Mouse (Mus musculus) forebrain, embryonic 10.5 days (tissue): ENCODE results near the gene Efcab2. TPM values are rescaled to one million over a fixed set of nuclear protein-coding genes. Genes with fewer than 3 reads are reported as not detected.
A peak's percentile ranks its signal among the peaks of the same experiment; 100 is the strongest.

Source experiments
- DNase-seq: peaks from one replicate; pipeline ENCODE4 v3.0.0-alpha.2; 2017; ENCODE audit warnings: low spot score; ENCODE audit errors: extremely low spot score
- H3K27ac ChIP-seq: fragments of 300-500 bp; sonication (generic); 2 replicates; pipeline ENCODE4 v1.5.1; 2016; ENCODE audit warnings: mild to moderate bottlenecking
- H3K27me3 ChIP-seq: fragments of 300-500 bp; sonication (generic); 2 replicates; pipeline ENCODE4 v1.6.1; 2016; ENCODE audit warnings: mild to moderate bottlenecking; ENCODE audit not compliant: poor library complexity, severe bottlenecking
- H3K36me3 ChIP-seq: fragments of 300-500 bp; sonication (generic); replicated peaks from 2 replicates; pipeline ENCODE4 v1.6.1; 2016; ENCODE audit warnings: mild to moderate bottlenecking, moderate library complexity
- H3K4me1 ChIP-seq: fragments of 300-500 bp; sonication (generic); 2 replicates; pipeline ENCODE4 v1.6.1; 2016
- H3K4me3 ChIP-seq: fragments of 300-500 bp; sonication (generic); 2 replicates; pipeline ENCODE4 v1.5.1; 2016; ENCODE audit warnings: mild to moderate bottlenecking, moderate library complexity
- H3K9me3 ChIP-seq: fragments of 300-500 bp; sonication (generic); 2 replicates; pipeline ENCODE4 v1.6.1; 2016; ENCODE audit warnings: mild to moderate bottlenecking, moderate library complexity
- WGBS: fragments of 180-500 bp; shearing (Covaris S2); methylation state at CpG from one replicate; pipeline ENCODE4 v1.1.7; 2016; 5-methylcytosine and 5-hydroxymethylcytosine counted together
- microRNA-seq: library from miRNA; unstranded; fragments of <30 nt; microRNA quantifications from one replicate; pipeline ENCODE4, GENCODE M21; 2017
- polyA plus RNA-seq: library from polyadenylated mRNA; unstranded; fragments of >200 nt; fragmentation: Nextera tagmentation; extraction: Ambion mirVana; gene quantifications from 2 replicates; pipeline ENCODE4 v1.2.1, GENCODE M21; 2016

Efcab2 gene
- polyA plus RNA-seq, 1 experiment from 2014 or later: 9.4 TPM

- Histone ChIP-seq H3K36me3 (peaks cover 7% of the 10 kb centered on the region), H3K4me3 (peak overlapping the region; percentile 66), H3K9me3 (no peaks in the 10 kb centered on the region; the same call in 1 of the 2 replicates), H3K27me3 (peaks cover 55% of the 10 kb centered on the region), H3K27ac (peak overlapping the region; percentile 82), H3K4me1 (peaks cover 40% of the 10 kb centered on the region)
- DNase-seq: peak; percentile 83
- WGBS: under 1% methylated on average over 62 of the region's 62 CpGs
Observed at GRCm38 (mm10) chr1:178530301-178531078, 124.6 kb downstream of the Efcab2 start.

Small RNAs within 50 kb of the gene (microRNA-seq; reads per million reads assigned to microRNA genes)
- gene Gm27458: not detected

Other genes with a start within 250 kb of the Efcab2 start
- gene Desi2, start 218.7 kb upstream of the Efcab2 start, polyA plus RNA-seq: 14.7 and 19.1 TPM in 2 replicates
- 77.3 and 84.2 TPM in 2 replicates for gene Cox20, start 87.0 kb upstream of the Efcab2 start, polyA plus RNA-seq
- 437 and 457 TPM in 2 replicates for gene Hnrnpu, start 68.3 kb upstream of the Efcab2 start, polyA plus RNA-seq
- 4.6 and 4.7 TPM in 2 replicates for gene Kif26b, start 123.0 kb downstream of the Efcab2 start, polyA plus RNA-seq